Mouse (Mus musculus): ENCODE results near the gene Srarp.

DNA sequence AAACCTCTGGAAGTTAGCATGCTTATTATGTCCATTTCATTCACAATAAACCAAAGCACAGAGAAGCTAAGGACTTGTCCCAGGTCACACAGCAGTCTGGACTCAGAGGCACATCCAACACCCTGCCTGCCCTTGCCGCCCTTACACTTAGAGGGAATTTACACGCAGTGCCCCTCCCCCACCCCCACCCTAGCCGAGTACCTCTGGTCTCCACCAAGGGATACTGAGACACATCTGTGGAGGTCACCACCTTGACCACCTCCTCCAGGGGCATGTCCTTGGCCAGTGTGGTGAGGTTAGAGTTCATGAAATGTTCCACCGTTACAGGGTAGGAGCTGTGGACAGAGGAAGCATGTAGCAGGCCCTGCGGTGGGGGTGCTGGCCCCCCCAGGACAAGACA is 48.0 kb downstream of the Srarp start:
- TF ChIP-seq POLR2A (IDR thresholded peaks at IDR 0.05; ENCODE audit: extremely low read depth, insufficient read depth, low read length) (no peak), CTCF (IDR thresholded peaks at IDR 0.05; ENCODE audit: extremely low read depth, insufficient read depth, low read length) (no peak)

Data from cortical plate, adult 2 months (tissue).